In genomic region chr5:28172261-28172920, GRCm38 (mm10) we compare ENCODE assay signal across 26 mouse cellular contexts. TPM values are rescaled to one million over a fixed set of nuclear protein-coding genes. Genes with fewer than 3 reads are reported as not detected.
DNase-seq lines count a peak whose midpoint lies in the region; ATAC-seq lines count a peak whose summit lies in the region.
"Had no signal": no experiment of that assay in that cellular context is flagged by ENCODE, and none has a peak within 500 bp of the region (broad histone marks: within the 10 kb centered on the region; RNA-seq: fewer than 3 reads in every experiment).

No protein-coding gene starts in this region.

- H3K4me2 ChIP-seq in hindbrain, embryonic 16.5 days (ENCODE audit: low read length) = no peak overlapping the region
- H3K4me2 ChIP-seq in hindbrain, embryonic 14.5 days (replicated peaks) = peak overlapping the region; percentile 34
- peak overlapping the region; percentile 48 for H3K4me2 ChIP-seq in midbrain, embryonic 12.5 days (replicated peaks)
- H3K4me2 ChIP-seq: embryonic facial prominence, embryonic 15.5 days; heart, embryonic 11.5 days; limb, embryonic 15.5 days; liver, embryonic 15.5 days; lung, embryonic 15.5 days had no signal

- no peak for ATAC-seq in hindbrain, embryonic 16.5 days
- no peak for ATAC-seq in hindbrain, embryonic 14.5 days (ENCODE audit: low FRiP score)
- ATAC-seq in midbrain, embryonic 12.5 days (ENCODE audit: low FRiP score, low read depth) = no peak
- ATAC-seq: forebrain, embryonic 14.5 days; intestine, embryonic 16.5 days had no signal

- peak; percentile 22 for DNase-seq in hindbrain, embryonic 10.5 days (ENCODE audit: low spot score)
- no peak for DNase-seq in hindbrain, embryonic 14.5 days (ENCODE audit: low spot score)
- DNase-seq in lung, postnatal 25 days (ENCODE audit: low spot score) = no peak
- no peak for DNase-seq in adipocyte (ENCODE audit: low spot score)
- no peak for DNase-seq in right cerebral cortex, postnatal 4 days
- DNase-seq: adrenal gland, postnatal 36 days; cerebellum, adult 11 months; cerebellum, postnatal 10 days; gastrocnemius, postnatal 10 days; kidney, adult 9 months; kidney, postnatal 25 days; lung, postnatal 4 days had no signal

- 7% methylated on average over 8 of the region's 8 CpGs for WGBS in hindbrain, embryonic 10.5 days
- 6% methylated on average over 8 of the region's 8 CpGs for WGBS in hindbrain, embryonic 16.5 days
- 8% methylated on average over 8 of the region's 8 CpGs for WGBS in hindbrain, embryonic 14.5 days
- 8% methylated on average over 8 of the region's 8 CpGs for WGBS in midbrain, embryonic 12.5 days

- peak overlapping the region; percentile 48 for H3K4me3 ChIP-seq in hindbrain, embryonic 10.5 days
- H3K4me3 ChIP-seq in hindbrain, embryonic 16.5 days (ENCODE audit: low read length) = no peak overlapping the region
- no peak overlapping the region for H3K4me3 ChIP-seq in hindbrain, embryonic 14.5 days (replicated peaks; ENCODE audit: low read length)
- H3K4me3 ChIP-seq in midbrain, embryonic 12.5 days = peak overlapping the region; percentile 22
- H3K4me3 ChIP-seq: embryonic facial prominence, embryonic 15.5 days; limb, embryonic 15.5 days; liver, embryonic 15.5 days; lung, embryonic 15.5 days; myocyte had no signal

- peak overlapping the region; percentile 93 for H3K27ac ChIP-seq in hindbrain, embryonic 10.5 days
- H3K27ac ChIP-seq in hindbrain, embryonic 16.5 days (ENCODE audit: low read depth, low read length) = no peak overlapping the region
- no peak overlapping the region for H3K27ac ChIP-seq in hindbrain, embryonic 14.5 days
- H3K27ac ChIP-seq in midbrain, embryonic 12.5 days (replicated peaks) = no peak overlapping the region; the same call in 1 of the 2 replicates
- H3K27ac ChIP-seq: embryonic facial prominence, embryonic 15.5 days; limb, embryonic 15.5 days; liver, embryonic 15.5 days; lung, embryonic 15.5 days had no signal

- H3K9me3 ChIP-seq in hindbrain, embryonic 10.5 days = no peaks in the 10 kb centered on the region
- no peaks in the 10 kb centered on the region for H3K9me3 ChIP-seq in hindbrain, embryonic 16.5 days (ENCODE audit: control insufficient read depth, low read length)
- H3K9me3 ChIP-seq in hindbrain, embryonic 14.5 days (ENCODE audit: control insufficient read depth, low read length) = no peaks in the 10 kb centered on the region
- H3K9me3 ChIP-seq in midbrain, embryonic 12.5 days = no peaks in the 10 kb centered on the region
- H3K9me3 ChIP-seq: embryonic facial prominence, embryonic 15.5 days; limb, embryonic 15.5 days; liver, embryonic 15.5 days; lung, embryonic 15.5 days had no signal

- H3K27me3 ChIP-seq in hindbrain, embryonic 10.5 days (ENCODE audit: insufficient read depth, poor library complexity, severe bottlenecking) = peaks cover 98% of the 10 kb centered on the region
- peaks cover 54% of the 10 kb centered on the region for H3K27me3 ChIP-seq in hindbrain, embryonic 16.5 days (replicated peaks; ENCODE audit: control insufficient read depth, insufficient read depth, low read length)
- peaks cover 86% of the 10 kb centered on the region for H3K27me3 ChIP-seq in hindbrain, embryonic 14.5 days (ENCODE audit: control insufficient read depth, insufficient read depth, low read length)
- peaks cover 85% of the 10 kb centered on the region for H3K27me3 ChIP-seq in midbrain, embryonic 12.5 days

- no peak overlapping the region for H3K9ac ChIP-seq in hindbrain, embryonic 16.5 days (ENCODE audit: low read depth, low read length)
- no peak overlapping the region; the same call in 1 of the 2 replicates for H3K9ac ChIP-seq in hindbrain, embryonic 14.5 days
- H3K9ac ChIP-seq in midbrain, embryonic 12.5 days (replicated peaks) = peak overlapping the region; percentile 46; the same call in 1 of the 2 replicates
- H3K9ac ChIP-seq: embryonic facial prominence, embryonic 15.5 days; limb, embryonic 15.5 days; liver, embryonic 15.5 days; lung, embryonic 15.5 days had no signal

- H3K4me1 ChIP-seq in hindbrain, embryonic 10.5 days (replicated peaks) = peaks cover 44% of the 10 kb centered on the region
- H3K4me1 ChIP-seq in hindbrain, embryonic 16.5 days (ENCODE audit: control insufficient read depth, insufficient read depth, low read depth, low read length) = peaks cover 4% of the 10 kb centered on the region; the same call in 1 of the 2 replicates
- H3K4me1 ChIP-seq in hindbrain, embryonic 14.5 days (replicated peaks; ENCODE audit: control insufficient read depth, insufficient read depth, low read length) = no peaks in the 10 kb centered on the region; the same call in 1 of the 2 replicates
- H3K4me1 ChIP-seq in midbrain, embryonic 12.5 days = peaks cover 26% of the 10 kb centered on the region; the same call in 1 of the 2 replicates

- H3K36me3 ChIP-seq in hindbrain, embryonic 10.5 days = peaks cover 32% of the 10 kb centered on the region
- no peaks in the 10 kb centered on the region for H3K36me3 ChIP-seq in hindbrain, embryonic 16.5 days (ENCODE audit: control insufficient read depth, insufficient read depth, low read length)
- no peaks in the 10 kb centered on the region for H3K36me3 ChIP-seq in hindbrain, embryonic 14.5 days (replicated peaks; ENCODE audit: control insufficient read depth, insufficient read depth)
- H3K36me3 ChIP-seq in midbrain, embryonic 12.5 days = no peaks in the 10 kb centered on the region
- H3K36me3 ChIP-seq: embryonic facial prominence, embryonic 15.5 days; limb, embryonic 15.5 days; liver, embryonic 15.5 days; lung, embryonic 15.5 days had no signal

RNA-seq across cellular contexts. Expression of gene En2, which starts 6.9 kb away (rescaled TPM):
- polyA plus RNA-seq in hindbrain, embryonic 10.5 days (2016; fragmentation: Nextera tagmentation; extraction: Ambion mirVana) = 0.50 and 0.88 TPM in 2 replicates
- 0.40 and 0.55 TPM in 2 replicates for polyA plus RNA-seq in hindbrain, embryonic 16.5 days (2015; fragmentation: Nextera tagmentation; extraction: Ambion mirVana)
- 0.07 and 0.98 TPM in 2 replicates for polyA plus RNA-seq in hindbrain, embryonic 14.5 days (2014; fragmentation: Nextera tagmentation; extraction: Ambion mirVana)
- polyA plus RNA-seq in midbrain, embryonic 12.5 days (2016; fragmentation: Nextera tagmentation; extraction: Ambion mirVana) = 1.5 and 2.1 TPM in 2 replicates
- polyA plus RNA-seq: embryonic facial prominence, embryonic 15.5 days; forebrain, embryonic 14.5 days; heart, embryonic 11.5 days; heart, postnatal 0 days; intestine, embryonic 16.5 days; limb, embryonic 15.5 days; liver, embryonic 15.5 days; lung, embryonic 15.5 days; myocyte; neural tube, embryonic 14.5 days; thymus, postnatal 0 days; urinary bladder, adult 2 months had no signal

Comparison
In these comparisons a context has a peak if more than half of its experiments do, and no peak if none do; other contexts are left out.
1. H3K4me3 ChIP-seq: peak in hindbrain, embryonic 10.5 days (single experiment) and midbrain, embryonic 12.5 days (single experiment); none in hindbrain, embryonic 16.5 days (single experiment) and hindbrain, embryonic 14.5 days (single experiment).